Mouse (Mus musculus) neural tube, embryonic 14.5 days (tissue): ENCODE data around the gene Extl2. TPM values are rescaled to one million over a fixed set of nuclear protein-coding genes. Genes with fewer than 3 reads are reported as not detected.
A peak's percentile ranks its signal among the peaks of the same experiment; 100 is the strongest.

ENCODE experiments used
- ATAC-seq: fragments of 200-750 bp; cut with Nextera tagmentation; 2 replicates; pipeline ENCODE4 v1.8.0; 2017; ENCODE audit warnings: low read depth, mild to moderate bottlenecking, moderate TSS enrichment, moderate library complexity
- H3K27ac ChIP-seq: fragments of 300-500 bp; sonication (generic); 2 replicates; pipeline ENCODE4 v1.5.1; 2014; ENCODE audit warnings: low read depth, mild to moderate bottlenecking, control low read depth, low read length, moderate library complexity, mixed read lengths
- H3K27me3 ChIP-seq: fragments of 300-500 bp; sonication (generic); 2 replicates; pipeline ENCODE4 v1.6.1; 2014; ENCODE audit warnings: low read length; ENCODE audit not compliant: control insufficient read depth, insufficient read depth
- H3K36me3 ChIP-seq: fragments of 300-500 bp; sonication (generic); 2 replicates; pipeline ENCODE4 v1.6.1; 2014; ENCODE audit warnings: low read length, mixed read lengths; ENCODE audit not compliant: control insufficient read depth, insufficient read depth
- H3K4me1 ChIP-seq: fragments of 300-500 bp; sonication (generic); 2 replicates; pipeline ENCODE4 v1.6.1; 2014; ENCODE audit warnings: low read length; ENCODE audit not compliant: control insufficient read depth, insufficient read depth
- H3K4me2 ChIP-seq: fragments of 300-500 bp; sonication (generic); 2 replicates; pipeline ENCODE4 v1.6.1; 2014; ENCODE audit warnings: mild to moderate bottlenecking, low read depth, low read length, control low read depth
- H3K4me3 ChIP-seq: fragments of 300-500 bp; sonication (generic); 2 replicates; pipeline ENCODE4 v1.5.1; 2014; ENCODE audit warnings: low read depth, low read length, control low read depth, mixed read lengths
- H3K9ac ChIP-seq: fragments of 300-500 bp; sonication (generic); replicated peaks from 2 replicates; pipeline ENCODE4 v1.6.1; 2014; ENCODE audit warnings: low read depth, mild to moderate bottlenecking, control low read depth, low read length, mixed read lengths
- H3K9me3 ChIP-seq: fragments of 300-500 bp; sonication (generic); 2 replicates; pipeline ENCODE4 v1.6.1; 2016; ENCODE audit warnings: low read length; ENCODE audit not compliant: control insufficient read depth
- WGBS: fragments of 180-500 bp; shearing (Covaris S2); extraction: QIAGEN DNeasy Blood & Tissue Kit; methylation state at CpG from one replicate; pipeline ENCODE4 v1.1.7; 2014; 5-methylcytosine and 5-hydroxymethylcytosine counted together
- polyA plus RNA-seq: library from polyadenylated mRNA; unstranded; fragments of >200 nt; fragmentation: Nextera tagmentation; extraction: Ambion mirVana; gene quantifications from 2 replicates; pipeline ENCODE4 v1.2.1, GENCODE M21; 2014

Extl2 gene
- polyA plus RNA-seq: 45.8 and 49.3 TPM in 2 replicates

GRCm38 (mm10) chr3:116006978-116007940 is at the start of gene Extl2, which contains the start of gene Slc30a7:
Extl2 (plus strand) TSS chr3:116007462.
Slc30a7 (minus strand) TSS chr3:116007406.
- peak; percentile 92 for ATAC-seq
- under 1% methylated on average over 66 of the region's 67 CpGs for WGBS
- Histone ChIP-seq H3K4me2 (peak within 1 kb of the TSS; percentile 98), H3K9ac (peak within 1 kb of the TSS; percentile 77), H3K36me3 (no peaks in the 10 kb centered on the region), H3K27me3 (no peaks in the 10 kb centered on the region), H3K4me1 (peaks cover 21% of the 10 kb centered on the region), H3K27ac (peak within 1 kb of the TSS; percentile 88), H3K4me3 (peak within 1 kb of the TSS; percentile 58), H3K9me3 (no peaks in the 10 kb centered on the region)

GRCm38 (mm10) chr3:115961311-115962027 is 45.8 kb upstream of the Extl2 start:
- Histone ChIP-seq H3K27ac (no peak overlapping the region), H3K27me3 (no peaks in the 10 kb centered on the region), H3K4me1 (no peaks in the 10 kb centered on the region), H3K4me2 (no peak overlapping the region), H3K4me3 (no peak overlapping the region), H3K36me3 (peaks cover 6% of the 10 kb centered on the region; the same call in 1 of the 2 replicates), H3K9me3 (no peaks in the 10 kb centered on the region), H3K9ac (no peak overlapping the region)
- WGBS: 86% methylated on average over 11 of the region's 11 CpGs
- ATAC-seq: no peak

- H3K27me3 ChIP-seq: no peaks in the 10 kb centered on the region
- no peak overlapping the region for H3K4me3 ChIP-seq
- no peaks in the 10 kb centered on the region for H3K9me3 ChIP-seq
- no peak overlapping the region for H3K27ac ChIP-seq
- 74% methylated on average over 4 of the region's 4 CpGs for WGBS
- ATAC-seq: no peak
- no peak overlapping the region for H3K4me2 ChIP-seq
- no peak overlapping the region for H3K9ac ChIP-seq
- H3K4me1 ChIP-seq: no peaks in the 10 kb centered on the region
- H3K36me3 ChIP-seq: peaks cover 6% of the 10 kb centered on the region; the same call in 1 of the 2 replicates
Observed at GRCm38 (mm10) chr3:115962028-115962415, 45.2 kb upstream of the Extl2 start.

GRCm38 (mm10) chr3:115963597-115963996 is 43.7 kb upstream of the Extl2 start:
- ATAC-seq: no peak

GRCm38 (mm10) chr3:115964071-115964470 is 43.2 kb upstream of the Extl2 start:
- H3K9ac ChIP-seq: no peak overlapping the region
- H3K4me2 ChIP-seq: no peak overlapping the region
- H3K27ac ChIP-seq: no peak overlapping the region
- WGBS: 63% methylated on average over 5 of the region's 5 CpGs
- no peaks in the 10 kb centered on the region for H3K9me3 ChIP-seq
- H3K4me3 ChIP-seq: no peak overlapping the region
- peaks cover 2% of the 10 kb centered on the region; the same call in 1 of the 2 replicates for H3K36me3 ChIP-seq
- no peaks in the 10 kb centered on the region for H3K27me3 ChIP-seq
- ATAC-seq: no peak
- H3K4me1 ChIP-seq: no peaks in the 10 kb centered on the region

More at GRCm38 (mm10) chr3:115963597-115963996, 43.7 kb upstream of the Extl2 start:
- Histone ChIP-seq H3K9ac (no peak overlapping the region), H3K4me1 (no peaks in the 10 kb centered on the region), H3K27ac (no peak overlapping the region), H3K27me3 (no peaks in the 10 kb centered on the region), H3K9me3 (no peaks in the 10 kb centered on the region), H3K4me2 (no peak overlapping the region), H3K4me3 (no peak overlapping the region), H3K36me3 (peaks cover 2% of the 10 kb centered on the region; the same call in 1 of the 2 replicates)
- WGBS: 100% methylated on average over 1 of the region's 1 CpGs

GRCm38 (mm10) chr3:115968745-115969530 is 38.3 kb upstream of the Extl2 start:
- H3K27me3 ChIP-seq: no peaks in the 10 kb centered on the region
- H3K4me1 ChIP-seq: no peaks in the 10 kb centered on the region
- no peaks in the 10 kb centered on the region for H3K9me3 ChIP-seq
- H3K9ac ChIP-seq: no peak overlapping the region
- H3K27ac ChIP-seq: no peak overlapping the region
- WGBS: 78% methylated on average over 10 of the region's 10 CpGs
- no peak overlapping the region for H3K4me2 ChIP-seq
- H3K4me3 ChIP-seq: no peak overlapping the region
- peak; percentile 84; the same call in 1 of the 2 replicates for ATAC-seq
- 0 out of 2 replicates have a peak, but pooled peaks cover 7% of the 10 kb centered on the region for H3K36me3 ChIP-seq

GRCm38 (mm10) chr3:115971045-115971785 is 36.0 kb upstream of the Extl2 start:
- H3K27ac ChIP-seq: no peak overlapping the region
- H3K36me3 ChIP-seq: 0 out of 2 replicates have a peak, but pooled peaks cover 7% of the 10 kb centered on the region
- H3K9me3 ChIP-seq: no peaks in the 10 kb centered on the region
- no peaks in the 10 kb centered on the region for H3K4me1 ChIP-seq
- WGBS: 93% methylated on average over 20 of the region's 20 CpGs
- no peak for ATAC-seq
- H3K4me2 ChIP-seq: no peak overlapping the region
- no peak overlapping the region for H3K4me3 ChIP-seq
- no peaks in the 10 kb centered on the region for H3K27me3 ChIP-seq
- no peak overlapping the region for H3K9ac ChIP-seq
